Mouse (Mus musculus) cerebellum, postnatal 14 days (tissue): ENCODE data around the gene Nudt2.
"Not testable (repeated sequence)": the region's sequence is repeated elsewhere in the genome, so short reads cannot be mapped to it uniquely, and the experiment has no call there.

Experiments
- DNase-seq, 2 experiments: peaks; one replicate each; pipeline ENCODE4 v3.0.0; 2021; ENCODE audit warnings: mixed read lengths in 2 of 2

Gene Nudt2

GRCm38 (mm10) chr4:41464345-41465286 is at the start of gene Nudt2, which contains the start of gene Kif24:
Nudt2 (plus strand) TSS chr4:41465151.
Kif24 (minus strand) TSS chr4:41464887.
- peak; percentile 98 for DNase-seq

GRCm38 (mm10) chr4:41416966-41417365 is 48.0 kb upstream of the Nudt2 start:
- DNase-seq: no peak

- DNase-seq: no peak
Measured at GRCm38 (mm10) chr4:41438931-41439330, 26.0 kb upstream of the Nudt2 start.

GRCm38 (mm10) chr4:41442790-41443302 is 22.1 kb upstream of the Nudt2 start:
- DNase-seq: no peak

GRCm38 (mm10) chr4:41447595-41447994 is 17.4 kb upstream of the Nudt2 start:
- no peak for DNase-seq

GRCm38 (mm10) chr4:41460690-41461089 is 4.3 kb upstream of the Nudt2 start:
- no peak for DNase-seq

GRCm38 (mm10) chr4:41463051-41463738 is 1.8 kb upstream of the Nudt2 start:
- DNase-seq: not testable (repeated sequence)

- peak in 1 of 2 experiments; percentile 33 for DNase-seq
Measured at GRCm38 (mm10) chr4:41465287-41465665, 325 bp downstream of the Nudt2 start.

- peak; percentile 81 to 84 for DNase-seq
Measured at GRCm38 (mm10) chr4:41468396-41469080, 3.6 kb downstream of the Nudt2 start.

GRCm38 (mm10) chr4:41469199-41469598 is 4.2 kb downstream of the Nudt2 start:
- DNase-seq: no peak

- peak; percentile 45 to 51 for DNase-seq
Measured at GRCm38 (mm10) chr4:41470051-41470683, 5.2 kb downstream of the Nudt2 start.

- DNase-seq: peak; percentile 60
Measured at GRCm38 (mm10) chr4:41470684-41471383, 5.9 kb downstream of the Nudt2 start.

- no peak for DNase-seq
Measured at GRCm38 (mm10) chr4:41471384-41471689, 6.4 kb downstream of the Nudt2 start.

GRCm38 (mm10) chr4:41477648-41478160 is 12.8 kb downstream of the Nudt2 start:
- no peak for DNase-seq

- no peak for DNase-seq
Measured at GRCm38 (mm10) chr4:41478751-41479455, 14.0 kb downstream of the Nudt2 start.

- DNase-seq: no peak
Measured at GRCm38 (mm10) chr4:41479456-41479804, 14.5 kb downstream of the Nudt2 start.

- peak; percentile 58 to 60 for DNase-seq
Measured at GRCm38 (mm10) chr4:41480254-41480653, 15.3 kb downstream of the Nudt2 start.

GRCm38 (mm10) chr4:41481601-41482017 is 16.7 kb downstream of the Nudt2 start:
- DNase-seq: peak in 1 of 2 experiments; percentile 26

GRCm38 (mm10) chr4:41492951-41493350 is 28.0 kb downstream of the Nudt2 start:
- peak; percentile 71 to 75 for DNase-seq

GRCm38 (mm10) chr4:41493464-41494116 is 28.6 kb downstream of the Nudt2 start:
- no peak for DNase-seq
